Mouse (Mus musculus): ENCODE measurements at regions not wholly inside any gene's neighbourhood (a gene's known extent, or its start where the extent isn't known, plus 50 kb on each side); places are given as distances from the start of the nearest gene placed in this dataset.

- no peak for TF ChIP-seq ZC3H11A (IDR thresholded peaks at IDR 0.05; ENCODE audit: borderline replicate concordance, low read depth, low read length)
- no peak for TF ChIP-seq HCFC1 (IDR thresholded peaks at IDR 0.05; ENCODE audit: borderline replicate concordance, insufficient read depth, low read length)
- no peak for TF ChIP-seq MAFK (IDR thresholded peaks at IDR 0.05; ENCODE audit: insufficient read depth, low read depth, low read length)
These were observed 167.2 kb upstream of the Nxpe4 start for GRCm38 (mm10) chr9:47994671-47995070.
